Mouse (Mus musculus) cerebellum, adult 9-10 months (tissue): ENCODE measurements around the gene Ccdc24.

Experiments used
- DNase-seq: peaks from one replicate; pipeline ENCODE4 v3.0.0; 2022

Ccdc24 gene

DNA sequence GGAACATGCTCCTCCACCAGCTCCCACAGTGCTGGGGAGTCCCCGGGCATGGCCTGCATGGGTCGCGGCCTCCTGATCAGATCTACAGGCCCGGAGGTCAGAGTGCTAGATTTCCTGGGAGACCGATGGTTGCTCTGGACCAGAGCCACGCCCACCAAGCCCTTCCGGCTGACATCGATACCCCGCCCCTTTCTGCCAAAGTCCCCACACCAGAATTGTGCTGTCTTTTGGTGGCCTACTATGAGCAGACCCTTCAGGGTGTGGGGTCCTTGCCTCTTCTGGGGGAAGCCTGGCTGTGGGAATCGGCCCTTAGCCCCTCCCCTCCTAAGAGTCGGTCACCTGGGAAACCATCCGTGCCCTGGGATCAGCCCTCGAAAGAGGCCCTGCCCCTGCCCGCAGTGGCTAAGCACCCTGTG, at the start of gene Ccdc24:
TSS of gene Ccdc24 (minus strand) at position 87 of the 416 bp plus-strand sequence.
- no peak for DNase-seq

DNA sequence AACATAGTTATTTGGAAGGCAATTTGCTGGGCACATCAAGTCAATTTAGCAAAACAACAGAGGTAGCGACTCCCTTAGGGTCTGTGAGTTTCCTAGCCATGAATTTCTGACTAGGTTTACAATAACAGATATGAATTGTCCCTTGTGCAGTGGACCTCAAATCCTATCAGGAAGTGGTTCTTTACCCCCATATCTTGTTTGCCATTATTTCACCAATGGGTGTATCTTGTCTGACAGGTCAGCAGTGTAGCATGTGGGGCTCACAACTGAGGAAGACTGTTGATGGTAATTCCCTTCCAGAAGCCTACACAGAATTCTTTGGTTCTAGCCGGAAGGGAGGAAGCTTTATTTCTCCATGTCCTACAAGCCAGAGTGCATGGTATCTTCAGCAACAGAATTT, 49.0 kb upstream of the Ccdc24 start:
- DNase-seq, result no peak

DNA sequence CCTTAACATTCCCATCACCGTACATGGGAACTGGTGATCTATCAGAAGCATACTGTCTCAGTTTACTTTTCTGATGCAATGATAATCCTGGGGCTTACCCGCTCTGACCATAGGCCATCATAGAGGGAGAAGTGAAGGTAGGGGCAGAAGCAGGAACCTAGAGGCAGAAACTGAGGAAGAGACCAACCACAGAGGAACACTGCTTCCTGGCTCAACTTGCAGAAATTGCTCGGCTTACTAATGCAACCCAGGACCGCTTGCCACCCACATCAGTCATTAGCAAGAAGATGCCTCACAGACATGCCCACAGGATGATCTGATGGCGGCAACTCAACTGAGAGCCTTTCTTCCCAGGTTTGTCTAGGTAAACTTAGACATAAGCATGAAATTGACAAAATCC, 46.4 kb upstream of the Ccdc24 start:
- no peak for DNase-seq

DNA sequence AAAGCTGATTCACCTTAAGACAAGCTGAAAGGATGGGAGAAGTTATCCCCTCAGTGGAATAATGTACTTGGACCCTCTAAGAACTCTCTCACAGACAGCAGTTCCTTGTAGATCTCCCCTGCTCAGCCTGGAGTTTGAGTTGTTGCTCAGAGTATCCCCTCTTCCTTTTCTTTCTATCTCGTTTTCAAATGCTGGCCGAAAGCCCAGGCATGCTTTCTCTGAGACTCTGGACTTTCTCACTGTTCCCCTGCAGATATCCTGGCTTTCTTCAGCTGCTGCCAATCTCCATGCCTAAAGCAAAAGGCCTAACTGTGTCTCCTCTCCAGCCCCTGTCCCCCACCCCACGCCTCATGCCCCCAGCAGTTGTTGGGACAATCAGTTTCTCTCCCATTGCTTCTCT, 45.9 kb upstream of the Ccdc24 start:
- DNase-seq, result peak; percentile 19

DNA sequence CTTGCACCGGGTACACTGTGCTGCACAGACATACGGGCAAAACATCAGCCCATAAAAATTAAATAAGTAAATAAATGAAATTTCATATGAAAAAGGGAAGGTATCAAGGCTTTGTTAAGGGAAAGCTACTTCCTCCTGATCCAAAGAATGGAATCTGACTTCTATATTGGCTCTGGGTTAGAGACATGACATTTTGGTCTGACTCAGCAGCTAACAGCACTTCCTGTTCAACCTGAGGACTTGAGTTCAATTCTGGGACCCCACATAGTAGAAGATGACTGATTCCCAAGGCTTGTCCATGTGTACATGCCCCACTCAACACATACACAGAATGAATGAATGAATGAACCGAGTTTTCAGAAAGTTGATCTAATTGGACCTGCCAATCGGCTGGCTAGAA, 45.5 kb upstream of the Ccdc24 start:
- peak; percentile 21 for DNase-seq

DNA sequence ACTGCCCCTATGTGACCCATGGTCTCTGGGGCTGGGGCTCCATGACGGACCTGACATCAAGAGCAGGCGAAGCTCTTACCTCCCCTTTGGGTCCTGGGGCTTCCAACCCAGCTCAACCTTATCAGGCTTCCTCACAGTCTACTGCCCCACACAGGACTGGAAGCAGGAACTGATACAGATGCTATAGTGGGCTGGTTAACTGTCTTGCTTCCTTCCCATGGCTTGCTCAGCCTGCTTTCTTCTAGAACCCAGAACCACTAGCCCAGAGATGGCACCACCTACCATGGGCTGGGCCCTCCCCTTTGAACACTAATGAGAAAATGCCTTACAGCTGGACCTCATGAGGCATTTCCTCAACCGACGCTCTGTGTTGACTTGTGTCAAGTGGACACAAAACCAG, 45.0 kb upstream of the Ccdc24 start:
- no peak for DNase-seq

DNA sequence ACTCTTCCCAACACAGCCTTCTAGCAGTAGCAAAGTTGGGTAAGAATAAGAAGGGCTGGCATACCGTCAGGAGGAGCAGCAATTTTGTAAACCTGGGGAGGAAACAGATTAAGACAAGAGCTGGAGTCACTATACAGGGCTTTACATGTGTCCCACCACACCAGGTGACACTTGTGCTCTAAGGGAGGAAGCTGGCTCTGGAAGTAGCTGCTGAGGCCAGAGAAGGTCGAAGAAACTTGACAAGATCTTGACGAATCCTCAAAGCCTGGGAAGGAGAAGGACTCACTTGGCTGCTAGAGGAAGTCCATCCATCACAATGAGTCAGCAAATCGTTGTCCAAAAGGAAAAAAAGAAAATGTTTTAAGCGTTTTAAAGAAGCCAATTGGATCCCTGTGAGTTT, 44.0 kb upstream of the Ccdc24 start:
- DNase-seq, result peak; percentile 42

DNA sequence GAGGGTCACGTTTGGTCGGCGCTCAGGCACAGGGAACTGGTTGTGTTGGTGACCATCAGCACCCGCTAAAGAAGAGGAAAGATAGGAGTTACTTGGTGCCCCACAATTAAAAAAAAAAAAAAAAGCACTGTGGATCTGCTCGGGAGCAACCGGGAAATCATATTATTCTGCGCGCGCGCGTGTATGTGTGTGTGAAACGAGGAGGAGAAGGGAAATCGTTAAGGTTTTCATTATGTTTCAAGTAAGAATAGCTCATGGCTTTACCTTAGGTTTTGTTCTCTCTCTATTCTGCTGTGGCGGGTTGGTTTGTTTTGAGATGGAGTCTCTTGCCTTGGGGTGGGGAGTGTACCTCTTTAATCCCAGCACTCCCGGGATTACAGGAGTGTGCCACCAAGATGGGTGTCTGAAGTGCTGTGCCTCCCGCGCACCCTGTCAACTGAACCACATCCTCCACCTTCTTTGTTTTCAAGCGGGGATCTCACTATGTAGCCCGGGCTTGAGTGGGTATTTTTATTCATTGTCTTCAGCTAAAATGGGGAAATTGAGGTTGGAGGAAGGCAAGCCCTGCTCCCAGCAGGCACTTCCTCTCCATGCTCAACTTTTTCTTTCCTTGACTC, 43.2 kb upstream of the Ccdc24 start:
- DNase-seq, result peak; percentile 63

DNA sequence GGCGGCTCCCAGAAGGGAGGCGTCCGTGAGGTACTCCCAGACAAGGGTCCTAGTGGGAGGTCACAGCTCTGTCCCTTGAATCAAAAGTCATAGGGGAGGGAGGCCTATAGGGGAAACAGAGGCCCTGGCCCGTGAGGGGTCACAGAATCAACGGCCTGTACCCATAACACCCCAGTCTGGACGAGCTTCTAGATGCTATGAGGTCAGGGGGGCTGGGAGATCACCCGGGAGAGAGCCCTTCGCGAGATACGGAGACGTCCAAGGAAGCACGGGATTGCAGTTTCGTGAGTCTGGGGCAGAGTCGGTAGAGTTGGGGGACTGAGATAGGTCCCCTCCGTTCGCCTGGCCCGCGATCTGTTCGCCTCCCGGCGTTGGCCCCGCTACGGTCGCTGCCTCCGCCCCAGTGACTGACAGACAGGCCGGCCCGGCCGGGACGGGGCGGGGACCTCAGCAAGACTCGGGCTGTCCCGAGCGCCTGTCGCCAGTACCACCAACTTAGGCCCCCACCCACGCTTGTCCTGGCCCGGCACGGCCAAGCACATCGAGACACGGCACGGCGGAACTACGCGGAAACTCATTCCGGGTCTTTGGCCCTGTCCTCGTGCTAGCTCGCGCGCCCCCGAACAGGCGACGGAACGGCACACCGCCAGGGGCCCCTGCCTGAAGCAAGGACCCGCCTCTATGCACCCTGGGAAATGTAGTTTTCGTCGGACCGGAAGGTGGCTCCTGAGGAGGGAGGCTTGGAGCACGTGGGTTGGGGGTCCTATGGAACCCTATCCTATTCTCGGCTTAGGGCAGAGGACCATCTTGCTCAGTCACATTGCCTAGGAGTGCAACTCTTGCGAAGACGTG, 42.5 kb upstream of the Ccdc24 start, which contains the start of gene Ipo13:
TSS of gene Ipo13 (minus strand) at position 409 of the 852 bp plus-strand sequence.
- DNase-seq, result peak; percentile 94

DNA sequence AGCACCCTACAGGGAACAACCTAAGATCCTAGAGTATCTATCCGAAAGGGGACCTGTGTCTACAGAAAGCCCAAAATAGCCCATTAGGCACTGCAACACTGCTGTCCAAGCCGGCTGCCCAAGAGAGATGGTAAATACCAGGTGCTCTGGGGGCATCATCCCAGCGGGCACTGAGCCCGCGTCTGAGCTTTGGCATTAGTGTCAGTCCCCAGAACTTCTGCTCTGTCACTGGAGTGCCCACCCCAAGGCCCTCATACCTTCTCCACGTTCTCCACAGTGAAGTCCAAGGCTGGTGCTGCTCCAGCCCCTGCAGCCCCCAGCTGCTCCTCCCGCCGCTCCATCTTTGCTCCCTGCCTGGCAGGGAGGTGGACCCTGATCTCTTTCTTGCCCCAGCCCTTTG, 41.7 kb upstream of the Ccdc24 start:
- peak; percentile 78 for DNase-seq

DNA sequence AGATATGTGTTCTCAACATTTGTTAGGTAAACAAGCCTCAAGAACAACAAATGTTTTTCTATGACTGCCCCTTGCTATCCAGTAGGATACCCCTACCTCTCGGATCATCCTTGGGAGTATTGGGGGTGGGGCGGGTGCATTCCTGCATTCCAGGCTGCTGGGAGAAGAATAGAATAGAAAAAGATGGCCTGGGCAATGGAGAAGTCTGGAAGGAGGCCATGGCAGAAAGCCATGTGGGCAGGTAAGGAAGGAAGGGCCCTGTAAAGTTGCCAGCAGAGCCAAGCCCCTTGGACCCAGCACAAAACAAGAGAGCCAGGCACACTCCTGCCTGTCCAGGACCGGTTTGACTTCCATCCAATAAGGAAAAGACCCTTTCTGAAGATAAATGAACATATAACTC, 41.1 kb upstream of the Ccdc24 start:
- peak; percentile 90 for DNase-seq

DNA sequence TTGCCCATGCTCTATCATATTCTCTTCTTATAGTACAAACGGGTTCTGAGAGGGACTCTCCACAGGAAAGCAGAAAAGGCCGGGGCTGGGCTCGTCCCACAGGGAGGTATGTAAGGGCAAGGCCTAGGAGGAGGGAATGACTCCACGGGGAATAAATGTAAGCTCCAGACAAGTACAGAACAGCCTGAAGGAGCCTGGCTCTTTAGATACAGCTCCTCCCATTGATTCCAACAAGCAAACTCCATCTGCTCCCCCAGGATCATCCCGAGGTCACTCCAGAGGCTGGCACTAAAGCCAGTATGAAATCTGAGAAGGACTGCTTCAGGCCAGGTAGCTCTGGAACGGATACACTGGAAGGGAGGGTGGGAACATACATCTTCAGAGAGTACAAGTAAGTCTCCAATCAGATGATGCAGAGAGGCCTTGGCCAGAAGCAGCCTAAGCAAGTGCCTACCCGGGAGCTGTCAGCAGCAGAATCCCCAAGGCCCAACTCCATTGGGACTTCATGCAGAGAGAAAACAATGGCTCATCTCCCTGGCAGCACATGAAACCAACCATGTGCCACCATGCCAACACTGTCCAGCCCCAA, 40.4 kb upstream of the Ccdc24 start:
- DNase-seq, result peak; percentile 71

DNA sequence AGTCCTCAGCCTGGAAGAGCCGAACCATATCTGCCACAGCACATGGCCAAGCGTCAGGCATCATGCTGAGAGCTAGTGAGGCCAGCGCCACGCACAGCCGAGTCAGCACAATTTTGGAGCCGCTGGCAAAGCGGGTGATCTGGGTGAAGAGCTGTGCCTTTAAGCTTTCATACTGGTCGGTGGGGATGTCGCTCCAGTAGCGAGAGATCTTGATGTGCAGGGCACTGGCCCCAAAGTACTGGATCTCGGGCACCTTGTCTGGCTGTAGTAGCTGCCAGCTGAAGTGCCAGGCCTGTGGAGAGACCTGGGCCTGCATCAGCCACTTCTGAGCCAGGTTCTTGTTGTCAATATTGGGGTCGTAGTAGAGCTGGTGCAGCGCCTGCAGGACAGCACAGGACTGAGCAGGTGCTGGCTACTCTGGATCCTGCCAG, 39.8 kb upstream of the Ccdc24 start:
- DNase-seq, result peak; percentile 78

DNA sequence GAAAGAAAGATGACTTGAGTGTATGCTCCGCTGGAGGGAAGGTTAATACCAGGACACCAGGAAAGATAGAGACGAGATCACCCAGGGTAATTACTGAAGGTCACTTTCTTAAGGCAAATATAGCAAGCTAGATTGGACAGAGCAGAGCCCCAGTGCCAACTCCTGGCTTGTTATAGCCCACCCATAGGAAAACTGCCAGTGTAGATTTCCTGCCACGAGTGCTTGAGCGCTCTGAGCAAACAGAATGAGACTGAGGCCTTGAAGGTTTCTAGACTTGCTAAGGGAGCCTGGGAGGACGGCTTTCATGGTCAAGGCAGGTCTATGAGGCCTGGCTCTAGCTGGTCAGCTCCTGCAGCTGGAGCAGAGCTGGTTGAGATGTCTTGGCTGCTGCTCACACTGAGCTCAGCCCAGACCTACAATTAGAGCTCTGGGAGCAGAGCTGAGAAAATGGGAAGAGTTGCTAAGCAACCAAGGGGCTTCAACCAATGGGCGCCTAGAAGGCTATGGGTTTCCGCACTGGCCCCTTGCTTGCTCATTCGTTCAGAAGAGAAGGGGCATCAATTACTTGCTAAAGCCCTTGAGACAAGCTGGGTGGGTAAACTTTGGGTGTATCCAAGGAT, 36.6 kb upstream of the Ccdc24 start:
- peak; percentile 24 for DNase-seq

DNA sequence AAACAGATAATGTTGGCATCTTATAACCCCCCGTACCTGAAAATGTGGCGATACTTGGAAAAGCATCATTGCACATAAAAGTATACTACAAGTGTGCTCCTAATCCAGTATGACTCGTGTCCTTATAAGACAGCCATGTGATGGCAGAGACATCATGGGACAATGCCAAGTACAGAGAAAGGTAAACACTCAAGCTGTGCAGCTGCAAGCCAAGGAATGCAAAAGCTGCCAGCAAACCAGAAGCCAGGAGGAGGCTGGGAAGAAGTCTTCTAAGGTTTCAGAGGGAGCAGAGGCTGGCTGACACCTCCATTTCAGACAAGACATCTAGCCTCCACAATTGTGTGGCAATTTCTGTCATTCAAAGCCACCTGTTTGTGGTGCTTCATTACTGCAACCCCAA, 33.8 kb upstream of the Ccdc24 start:
- DNase-seq, result no peak

DNA sequence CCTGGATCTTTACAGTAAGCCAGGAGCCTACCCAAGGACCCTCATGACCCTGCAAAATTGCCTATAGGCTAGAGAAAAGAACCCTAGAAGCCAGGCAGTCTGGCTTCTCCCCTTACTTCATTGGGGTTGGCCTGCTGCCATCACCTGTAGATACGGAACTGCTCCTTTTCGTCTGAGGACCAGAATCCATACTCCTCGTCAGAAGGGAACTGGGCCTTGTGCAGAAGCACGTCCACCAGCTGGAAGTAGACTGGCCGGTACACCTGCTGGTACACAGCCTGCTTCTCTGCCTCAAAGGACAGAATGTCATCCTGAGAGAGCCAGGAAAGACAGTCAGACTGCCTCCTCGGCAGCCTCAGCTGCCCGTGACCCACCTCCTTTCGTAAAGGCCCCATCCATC, 32.4 kb upstream of the Ccdc24 start:
- no peak for DNase-seq

DNA sequence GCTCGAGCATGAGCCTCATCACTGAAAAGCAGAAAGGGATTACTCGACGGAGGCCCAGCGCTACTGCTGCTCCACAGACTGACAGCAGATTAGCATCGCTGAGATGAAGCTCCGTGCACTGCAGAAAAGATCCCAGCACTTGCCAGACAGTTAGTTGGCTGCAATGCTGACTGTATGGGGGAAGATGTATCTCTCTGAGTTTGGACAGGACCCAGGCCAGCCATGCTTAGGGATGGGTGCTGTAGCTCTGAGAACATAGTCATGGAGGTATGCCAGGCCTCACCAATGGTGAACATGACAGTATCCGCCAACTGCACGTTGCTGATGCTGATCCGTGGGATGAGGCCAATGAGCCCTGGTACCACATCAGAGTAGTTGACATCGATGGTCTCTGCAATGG, 31.7 kb upstream of the Ccdc24 start:
- DNase-seq, result no peak

DNA sequence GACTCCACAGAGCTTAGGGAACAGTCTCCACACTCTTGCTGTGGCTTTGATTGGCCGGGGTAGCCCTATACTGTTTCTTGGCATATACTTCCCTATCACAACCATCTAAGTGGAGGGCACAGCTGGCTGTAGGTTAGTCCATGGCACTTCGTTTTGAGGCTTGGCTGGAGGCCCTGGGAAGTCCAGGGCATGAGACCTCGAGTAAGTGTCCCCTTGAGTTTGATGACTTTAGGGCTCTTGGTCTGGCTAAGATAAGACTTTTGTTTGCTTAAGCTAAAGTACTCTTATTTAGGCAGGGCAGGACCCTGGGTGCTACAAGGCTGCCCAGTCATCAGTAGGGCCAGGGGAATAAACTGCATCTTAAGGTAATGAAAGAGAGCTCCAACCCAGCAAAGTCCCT, 25.8 kb upstream of the Ccdc24 start:
- DNase-seq, result peak; percentile 22

DNA sequence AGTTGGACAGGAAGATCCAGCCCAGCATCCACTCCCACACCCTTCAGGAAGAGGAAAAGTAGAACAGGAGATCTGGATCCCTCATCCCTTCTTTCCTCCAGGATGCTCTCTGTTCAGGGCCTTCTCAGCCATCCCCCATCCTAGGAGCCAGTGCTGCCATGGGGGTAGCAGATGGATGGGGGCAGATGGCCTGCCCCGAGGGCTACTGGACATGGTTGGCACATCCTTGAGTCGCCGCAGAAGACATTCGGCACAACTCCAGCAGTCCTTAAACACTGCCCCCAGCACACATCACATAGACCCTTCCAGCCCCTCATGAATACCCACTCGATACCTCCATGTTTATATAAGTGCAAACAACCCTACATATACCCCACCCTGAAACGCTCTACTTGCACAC, 23.7 kb upstream of the Ccdc24 start:
- DNase-seq, result peak; percentile 84

DNA sequence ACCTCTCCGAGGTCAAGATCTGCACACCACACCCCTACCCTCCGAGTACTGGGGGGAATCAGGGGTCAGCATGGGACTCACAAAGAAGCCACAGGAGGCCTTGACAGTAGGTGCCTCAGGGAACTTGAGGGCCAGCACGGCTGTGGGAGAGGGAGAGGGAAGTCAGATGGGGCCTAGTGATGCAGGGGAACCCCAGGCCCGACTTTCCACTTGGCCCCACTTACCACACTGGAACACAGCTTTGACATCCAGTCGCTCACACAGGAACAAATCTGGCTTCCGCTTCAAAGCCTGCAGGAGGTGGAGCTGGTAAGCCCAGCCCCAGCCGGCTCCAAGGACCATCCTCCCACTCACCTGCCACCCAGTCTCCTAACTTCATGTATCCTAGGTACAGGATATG, 23.0 kb upstream of the Ccdc24 start:
- peak; percentile 47 for DNase-seq

DNA sequence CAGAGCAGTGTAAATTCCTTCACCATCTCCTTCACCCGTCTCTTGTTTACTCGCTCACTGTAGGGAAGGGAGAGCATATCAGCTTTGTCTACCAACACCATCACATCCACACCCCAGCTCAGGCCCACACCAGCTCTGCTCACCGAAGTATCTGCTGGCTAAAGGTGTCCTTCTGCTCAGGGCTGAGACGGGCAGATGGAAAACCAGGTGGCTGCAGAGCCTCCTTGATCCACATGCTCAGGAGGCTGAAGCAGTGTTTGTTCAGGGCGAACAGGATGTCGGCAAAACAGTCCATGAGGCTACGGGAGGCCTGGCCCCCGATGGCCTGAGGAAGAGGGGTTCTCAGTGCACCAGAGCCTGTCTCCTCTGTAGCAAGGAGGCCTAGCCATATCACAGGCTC, 22.2 kb upstream of the Ccdc24 start:
- peak; percentile 66 for DNase-seq

DNA sequence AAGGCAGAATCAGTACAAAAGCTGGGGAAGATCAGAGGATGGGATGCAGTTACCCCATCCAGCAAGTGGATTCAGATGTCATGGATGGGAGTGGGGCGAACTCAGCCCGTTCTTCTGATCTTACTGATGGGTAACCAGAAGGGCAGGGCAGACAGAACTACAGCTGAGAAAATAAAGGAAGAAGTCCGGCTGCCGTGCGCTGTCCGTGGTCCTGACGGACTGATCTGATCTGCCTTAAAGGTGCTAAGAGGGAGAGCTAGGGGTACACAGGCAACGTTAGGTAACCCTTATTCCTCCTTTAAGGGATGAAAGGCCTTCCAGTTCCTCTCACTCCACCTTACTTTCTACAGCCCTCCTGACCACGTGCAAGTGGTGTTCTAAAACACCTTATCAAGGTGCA, 21.0 kb upstream of the Ccdc24 start:
- peak; percentile 50 for DNase-seq

DNA sequence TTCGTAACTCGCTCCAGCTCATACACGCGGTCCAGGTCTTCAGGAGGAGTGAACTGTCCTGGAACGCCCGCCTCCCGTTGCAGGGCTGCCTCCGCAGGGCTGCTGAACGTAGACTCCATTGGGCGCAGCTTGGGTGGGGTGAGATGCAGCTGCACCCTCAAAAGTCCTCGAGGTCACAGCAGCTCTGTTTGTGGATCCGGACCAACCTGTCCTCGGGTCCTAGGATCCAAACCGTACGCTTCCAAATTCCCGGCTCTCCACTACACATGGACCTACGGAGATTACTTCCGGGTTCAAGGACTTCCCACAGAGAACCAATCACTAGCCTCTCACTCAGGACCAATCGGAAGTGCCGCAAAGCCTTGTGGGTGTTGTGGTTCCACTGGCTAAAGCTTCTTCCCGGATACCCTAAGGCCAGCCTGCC, 19.4 kb upstream of the Ccdc24 start, which contains the start of gene Dph2:
TSS of gene Dph2 (minus strand) at position 295 of the 424 bp plus-strand sequence.
- DNase-seq, result peak; percentile 92
